Mouse (Mus musculus) forebrain, embryonic 14.5 days (tissue): ENCODE data around the gene Stx18. TPM values are rescaled to one million over a fixed set of nuclear protein-coding genes. Genes with fewer than 3 reads are reported as not detected.

Experiments
- ATAC-seq: fragments of 200-750 bp; cut with Nextera tagmentation; 2 replicates; pipeline ENCODE4 v1.8.0; 2017; ENCODE audit warnings: mild to moderate bottlenecking, moderate library complexity
- DNase-seq: peaks from one replicate; pipeline ENCODE4 v3.0.0-alpha.2; 2015; ENCODE audit warnings: low spot score
- H3K27ac ChIP-seq: fragments of 300-500 bp; sonication (generic); 2 replicates; pipeline ENCODE4 v1.5.1; 2014; ENCODE audit warnings: low read depth, mild to moderate bottlenecking, control low read depth, low read length, moderate library complexity
- H3K27me3 ChIP-seq: fragments of 300-500 bp; sonication (generic); replicated peaks from 2 replicates; pipeline ENCODE4 v1.6.1; 2014; ENCODE audit warnings: low read length, control low read depth, mixed read lengths; ENCODE audit not compliant: control insufficient read depth, insufficient read depth
- H3K36me3 ChIP-seq: fragments of 300-500 bp; sonication (generic); 2 replicates; pipeline ENCODE4 v1.6.1; 2014; ENCODE audit warnings: low read length, control low read depth; ENCODE audit not compliant: control insufficient read depth, insufficient read depth
- H3K4me1 ChIP-seq: fragments of 300-500 bp; sonication (generic); 2 replicates; pipeline ENCODE4 v1.6.1; 2014; ENCODE audit warnings: antibody characterized with exemption, low read length, control low read depth; ENCODE audit not compliant: control insufficient read depth, insufficient read depth
- H3K4me2 ChIP-seq: fragments of 300-500 bp; sonication (generic); 2 replicates; pipeline ENCODE4 v1.6.1; 2014; ENCODE audit warnings: mild to moderate bottlenecking, control low read depth, low read length
- H3K4me3 ChIP-seq: fragments of 300-500 bp; sonication (generic); 2 replicates; pipeline ENCODE4 v1.5.1; 2014; ENCODE audit warnings: low read depth, low read length, control low read depth
- H3K9ac ChIP-seq: fragments of 300-500 bp; sonication (generic); 2 replicates; pipeline ENCODE4 v1.6.1; 2014; ENCODE audit warnings: mild to moderate bottlenecking, low read length, control low read depth, moderate library complexity
- H3K9me3 ChIP-seq: fragments of 300-500 bp; sonication (generic); replicated peaks from 2 replicates; pipeline ENCODE4 v1.6.1; 2016; ENCODE audit warnings: low read length, control low read depth, mixed read lengths; ENCODE audit not compliant: control insufficient read depth
- WGBS: fragments of 180-500 bp; shearing (Covaris S2); extraction: QIAGEN DNeasy Blood & Tissue Kit; methylation state at CpG from one replicate; pipeline ENCODE4 v1.1.7; 2014; 5-methylcytosine and 5-hydroxymethylcytosine counted together
- polyA plus RNA-seq: library from polyadenylated mRNA; unstranded; fragments of >200 nt; fragmentation: Nextera tagmentation; extraction: Ambion mirVana; gene quantifications from 2 replicates; pipeline ENCODE4 v1.2.1, GENCODE M21; 2014

Gene Stx18
- polyA plus RNA-seq, 1 experiment from 2014 or later = 39.6 TPM

- Histone ChIP-seq H3K27me3 (no peaks in the 10 kb centered on the region), H3K9me3 (no peaks in the 10 kb centered on the region), H3K9ac (no peak overlapping the region), H3K36me3 (no peaks in the 10 kb centered on the region), H3K4me1 (no peaks in the 10 kb centered on the region), H3K27ac (no peak overlapping the region), H3K4me2 (no peak overlapping the region), H3K4me3 (no peak overlapping the region)
- 26% methylated on average over 8 of the region's 8 CpGs for WGBS
- DNase-seq = no peak
- no peak for ATAC-seq
Observed at GRCm38 (mm10) chr5:38084616-38085015, 46.1 kb downstream of the Stx18 start.

GRCm38 (mm10) chr5:38085561-38086392 is 47.2 kb downstream of the Stx18 start:
- 0 out of 2 replicates have a peak, but pooled peaks cover 2% of the 10 kb centered on the region for H3K4me1 ChIP-seq
- peak; percentile 74 for DNase-seq
- 12% methylated on average over 10 of the region's 10 CpGs for WGBS
- no peak overlapping the region for H3K4me2 ChIP-seq
- H3K27me3 ChIP-seq = no peaks in the 10 kb centered on the region
- peak; percentile 77 for ATAC-seq
- no peak overlapping the region for H3K4me3 ChIP-seq
- H3K36me3 ChIP-seq = no peaks in the 10 kb centered on the region
- no peak overlapping the region for H3K9ac ChIP-seq
- no peaks in the 10 kb centered on the region for H3K9me3 ChIP-seq
- peak overlapping the region; percentile 52; the same call in 1 of the 2 replicates for H3K27ac ChIP-seq

- Histone ChIP-seq H3K9me3 (no peaks in the 10 kb centered on the region), H3K9ac (no peak overlapping the region), H3K27me3 (no peaks in the 10 kb centered on the region), H3K4me2 (no peak overlapping the region), H3K4me1 (0 out of 2 replicates have a peak, but pooled peaks cover 2% of the 10 kb centered on the region), H3K4me3 (no peak overlapping the region), H3K36me3 (no peaks in the 10 kb centered on the region), H3K27ac (no peak overlapping the region)
- no peak for ATAC-seq
- no peak for DNase-seq
- 67% methylated on average over 3 of the region's 3 CpGs for WGBS
Observed at GRCm38 (mm10) chr5:38090111-38090510, 51.6 kb downstream of the Stx18 start.

GRCm38 (mm10) chr5:38090581-38090980 is 52.0 kb downstream of the Stx18 start:
- ATAC-seq = no peak
- WGBS = 22% methylated on average over 3 of the region's 3 CpGs
- Histone ChIP-seq H3K9me3 (no peaks in the 10 kb centered on the region), H3K27me3 (no peaks in the 10 kb centered on the region), H3K4me2 (no peak overlapping the region), H3K9ac (no peak overlapping the region), H3K27ac (no peak overlapping the region), H3K4me1 (0 out of 2 replicates have a peak, but pooled peaks cover 2% of the 10 kb centered on the region), H3K4me3 (no peak overlapping the region), H3K36me3 (no peaks in the 10 kb centered on the region)
- peak; percentile 31 for DNase-seq

GRCm38 (mm10) chr5:38091046-38091965 is 52.8 kb downstream of the Stx18 start:
- Histone ChIP-seq H3K4me3 (no peak overlapping the region), H3K27me3 (no peaks in the 10 kb centered on the region), H3K4me1 (0 out of 2 replicates have a peak, but pooled peaks cover 2% of the 10 kb centered on the region), H3K27ac (no peak overlapping the region), H3K9me3 (no peaks in the 10 kb centered on the region), H3K9ac (no peak overlapping the region), H3K36me3 (no peaks in the 10 kb centered on the region), H3K4me2 (no peak overlapping the region)
- DNase-seq = peak; percentile 89
- peak; percentile 72 for ATAC-seq
- whole genome bisulfite sequencing = 74% methylated on average over 8 of the region's 8 CpGs

GRCm38 (mm10) chr5:38091966-38092304 is 53.4 kb downstream of the Stx18 start:
- DNase-seq = no peak
- 0 out of 2 replicates have a peak, but pooled peaks cover 2% of the 10 kb centered on the region for H3K4me1 ChIP-seq
- H3K9me3 ChIP-seq = no peaks in the 10 kb centered on the region
- H3K9ac ChIP-seq = no peak overlapping the region
- H3K4me2 ChIP-seq = no peak overlapping the region
- 70% methylated on average over 2 of the region's 2 CpGs for WGBS
- H3K27me3 ChIP-seq = no peaks in the 10 kb centered on the region
- H3K4me3 ChIP-seq = no peak overlapping the region
- no peak overlapping the region for H3K27ac ChIP-seq
- no peak for ATAC-seq
- no peaks in the 10 kb centered on the region for H3K36me3 ChIP-seq

GRCm38 (mm10) chr5:38094331-38094730 is 55.8 kb downstream of the Stx18 start:
- Histone ChIP-seq H3K4me3 (no peak overlapping the region), H3K4me2 (no peak overlapping the region), H3K27ac (no peak overlapping the region), H3K9me3 (no peaks in the 10 kb centered on the region), H3K36me3 (no peaks in the 10 kb centered on the region), H3K27me3 (no peaks in the 10 kb centered on the region), H3K4me1 (0 out of 2 replicates have a peak, but pooled peaks cover 2% of the 10 kb centered on the region), H3K9ac (no peak overlapping the region)
- WGBS = 93% methylated on average over 2 of the region's 2 CpGs
- no peak for ATAC-seq
- no peak for DNase-seq

- Histone ChIP-seq H3K27me3 (no peaks in the 10 kb centered on the region), H3K4me1 (no peaks in the 10 kb centered on the region), H3K36me3 (no peaks in the 10 kb centered on the region), H3K9ac (no peak overlapping the region), H3K27ac (no peak overlapping the region), H3K9me3 (no peaks in the 10 kb centered on the region), H3K4me3 (no peak overlapping the region), H3K4me2 (no peak overlapping the region)
- 69% methylated on average over 4 of the region's 4 CpGs for WGBS
- no peak for ATAC-seq
- peak; percentile 57 for DNase-seq
Observed at GRCm38 (mm10) chr5:38097501-38098093, 59.1 kb downstream of the Stx18 start.
